Mouse (Mus musculus) G1E (cell line): ENCODE measurements around the gene Ccdc191.

Source experiments
- CTCF ChIP-seq: IDR thresholded peaks from 2 replicates; pipeline ENCODE4 v1.5.1; 2012; ENCODE audit warnings: low read depth, low read length, inconsistent platforms, mixed read lengths
- GATA1 ChIP-seq: IDR thresholded peaks from 2 replicates; pipeline ENCODE4 v1.6.1; 2012; ENCODE audit warnings: borderline replicate concordance, low read length, inconsistent platforms, mixed read lengths
- GATA2 ChIP-seq: IDR thresholded peaks from 2 replicates; pipeline ENCODE4 v1.6.1; 2012; ENCODE audit warnings: low read depth, low read length, inconsistent platforms, borderline replicate concordance
- POLR2AphosphoS5 ChIP-seq: IDR thresholded peaks from 2 replicates; pipeline ENCODE4 v1.6.1; 2012; ENCODE audit warnings: low read depth, low read length, inconsistent platforms; ENCODE audit not compliant: insufficient replicate concordance
- TAL1 ChIP-seq: conservative IDR thresholded peaks from 2 replicates; pipeline ENCODE4 v1.6.1; 2012; ENCODE audit warnings: low read depth, low read length, inconsistent platforms, mixed read lengths

GRCm38 (mm10) chr16:43986299-43986698 is 96.7 kb downstream of the Ccdc191 start:
- no peak for TF ChIP-seq CTCF
- no peak for TF ChIP-seq GATA1
- no peak for TF ChIP-seq TAL1
- no peak for TF ChIP-seq POLR2AphosphoS5
- no peak for TF ChIP-seq GATA2
